Mouse (Mus musculus): ENCODE measurements around the gene Pnkd. TPM values are rescaled to one million over a fixed set of nuclear protein-coding genes. Genes with fewer than 3 reads are reported as not detected.
"Not testable (repeated sequence)": the region's sequence is repeated elsewhere in the genome, so short reads cannot be mapped to it uniquely, and the experiment has no call there.

Pnkd gene
- polyA plus RNA-seq, 1 experiment: 165 TPM

DNA sequence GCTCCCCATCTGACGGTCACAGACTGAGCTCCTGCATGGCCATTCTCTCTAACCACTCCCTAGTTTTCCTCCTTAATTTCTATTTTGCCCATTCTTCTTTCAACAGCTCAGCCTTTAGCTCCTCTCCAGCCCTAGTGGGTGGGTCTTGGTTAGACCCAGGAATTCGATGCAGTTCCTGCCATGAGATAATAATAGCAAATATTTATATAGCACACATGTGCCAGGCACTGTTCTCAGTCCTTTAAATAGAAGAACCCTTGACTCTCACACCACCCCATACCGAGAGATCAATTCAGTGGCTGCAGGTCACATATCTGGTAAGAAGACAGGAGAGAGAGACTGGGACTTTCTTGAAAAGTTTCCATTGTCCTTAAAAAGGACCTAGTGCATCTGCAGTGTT lies 36.7 kb downstream of the Pnkd start:
- 81% methylated on average over 3 of the region's 3 CpGs for WGBS
- H3K27me3 ChIP-seq (replicated peaks; ENCODE audit: control insufficient read depth, insufficient read depth, low read length): no peaks in the 10 kb centered on the region
- TF ChIP-seq POLR2A (IDR thresholded peaks at IDR 0.05; ENCODE audit: low read depth, low read length): no peak
- DNase-seq: no peak
- no peak overlapping the region for H3K4me3 ChIP-seq (ENCODE audit: insufficient read depth, low read depth, low read length)
- no peak overlapping the region for H3K27ac ChIP-seq (ENCODE audit: insufficient read depth, low read depth, low read length)
- H3K4me1 ChIP-seq (ENCODE audit: control insufficient read depth, insufficient read depth, low read length): no peaks in the 10 kb centered on the region
- no peaks in the 10 kb centered on the region for H3K36me3 ChIP-seq (ENCODE audit: control insufficient read depth, insufficient read depth, low read length)

- not testable (repeated sequence) for DNase-seq; H3K4me3 ChIP-seq (ENCODE audit: insufficient read depth, low read depth, low read length); H3K27ac ChIP-seq (ENCODE audit: insufficient read depth, low read depth, low read length); H3K27me3 ChIP-seq (replicated peaks; ENCODE audit: control insufficient read depth, insufficient read depth, low read length); H3K36me3 ChIP-seq (ENCODE audit: control insufficient read depth, insufficient read depth, low read length)
- peaks cover 14% of the 10 kb centered on the region for H3K4me1 ChIP-seq (ENCODE audit: control insufficient read depth, insufficient read depth, low read length)
- 0 out of 2 replicates have a peak, but pooled peaks have one; percentile 8 for TF ChIP-seq CTCF (conservative IDR thresholded peaks at IDR 0.05; ENCODE audit: insufficient read depth, insufficient read length, low read depth, low read length)
- 94% methylated on average over 2 of the region's 2 CpGs for WGBS
These were observed 42.2 kb downstream of the Pnkd start for GRCm38 (mm10) chr1:74326916-74327315.

GRCm38 (mm10) chr1:74329899-74330431 lies 45.2 kb downstream of the Pnkd start:
- 57% methylated on average over 7 of the region's 7 CpGs for WGBS
- Histone ChIP-seq H3K27ac (ENCODE audit: insufficient read depth, low read depth, low read length) (no peak overlapping the region), H3K27me3 (replicated peaks; ENCODE audit: control insufficient read depth, insufficient read depth, low read length) (no peaks in the 10 kb centered on the region), H3K36me3 (ENCODE audit: control insufficient read depth, insufficient read depth, low read length) (no peaks in the 10 kb centered on the region), H3K4me1 (ENCODE audit: control insufficient read depth, insufficient read depth, low read length) (peaks cover 18% of the 10 kb centered on the region), H3K4me3 (ENCODE audit: insufficient read depth, low read depth, low read length) (no peak overlapping the region)
- TF ChIP-seq POLR2A (IDR thresholded peaks at IDR 0.05; ENCODE audit: low read depth, low read length): no peak
- no peak for TF ChIP-seq CTCF (conservative IDR thresholded peaks at IDR 0.05; ENCODE audit: insufficient read depth, insufficient read length, low read depth, low read length)
- DNase-seq: peak; percentile 59

DNA sequence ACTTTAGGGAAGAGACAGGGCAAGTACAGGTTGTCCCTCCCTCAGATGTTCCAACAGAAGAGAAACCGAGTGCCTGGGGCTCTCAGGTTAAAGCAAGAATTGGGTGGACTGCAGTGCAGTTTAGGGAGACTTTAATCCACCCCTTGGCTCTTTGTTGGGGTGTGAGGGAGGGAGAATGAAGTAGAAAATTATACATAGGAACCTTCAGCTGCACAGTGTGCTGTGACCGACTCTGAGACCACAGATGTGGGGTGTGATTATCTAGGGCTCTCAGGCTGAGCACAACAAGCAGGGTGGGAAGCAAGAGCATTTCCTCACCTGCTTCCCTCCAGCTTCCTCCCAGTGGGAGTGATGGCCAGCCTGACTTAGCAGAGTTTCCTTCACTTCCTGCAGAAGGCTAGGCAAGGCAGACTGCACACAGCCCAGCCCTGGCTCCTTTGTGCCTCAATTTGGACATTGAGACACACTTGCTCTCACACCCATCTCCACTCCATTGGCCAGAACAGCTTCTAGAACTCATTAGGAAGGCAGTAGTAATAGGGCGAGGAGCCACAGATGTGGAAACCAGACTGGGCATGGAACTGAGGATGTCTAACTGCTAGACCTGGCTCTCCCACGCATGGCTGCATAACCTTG lies 46.4 kb downstream of the Pnkd start:
- no peaks in the 10 kb centered on the region for H3K36me3 ChIP-seq (ENCODE audit: control insufficient read depth, insufficient read depth, low read length)
- TF ChIP-seq POLR2A (IDR thresholded peaks at IDR 0.05; ENCODE audit: low read depth, low read length) (no peak), CTCF (conservative IDR thresholded peaks at IDR 0.05; ENCODE audit: insufficient read depth, insufficient read length, low read depth, low read length) (no peak)
- no peaks in the 10 kb centered on the region for H3K27me3 ChIP-seq (replicated peaks; ENCODE audit: control insufficient read depth, insufficient read depth, low read length)
- H3K4me3 ChIP-seq (ENCODE audit: insufficient read depth, low read depth, low read length): no peak overlapping the region
- 32% methylated on average over 4 of the region's 4 CpGs for whole genome bisulfite sequencing
- H3K27ac ChIP-seq (ENCODE audit: insufficient read depth, low read depth, low read length): peak overlapping the region; percentile 17; the same call in 1 of the 2 replicates
- H3K4me1 ChIP-seq (ENCODE audit: control insufficient read depth, insufficient read depth, low read length): peaks cover 27% of the 10 kb centered on the region
- DNase-seq: peak; percentile 36

DNA sequence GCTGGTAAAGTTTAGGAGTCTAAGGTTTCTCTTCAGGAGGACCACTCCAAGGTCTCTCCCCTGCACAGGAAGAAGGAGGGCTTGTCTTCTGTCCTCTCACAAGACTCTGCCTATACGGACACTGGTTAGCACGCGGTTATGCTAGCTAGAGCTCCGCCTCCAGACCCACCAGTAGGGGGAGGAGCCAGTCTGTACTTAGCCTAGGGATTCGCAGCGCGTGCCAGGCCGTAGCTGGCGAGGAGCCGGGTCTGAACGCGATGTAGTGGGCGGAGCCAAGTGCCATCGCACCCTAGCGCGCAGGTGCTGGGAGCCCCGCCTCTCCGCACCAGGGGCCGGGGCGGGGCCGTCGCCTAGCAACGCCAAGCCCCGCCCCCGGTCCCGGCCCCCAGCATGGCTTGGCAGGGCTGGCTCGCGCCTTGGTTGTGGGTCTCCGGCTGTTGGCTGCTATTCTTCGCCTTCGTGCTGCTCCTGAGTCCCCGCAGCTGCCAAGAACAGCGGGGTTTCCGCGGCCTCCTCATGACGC lies 47.6 kb downstream of the Pnkd start:
- Histone ChIP-seq H3K27me3 (replicated peaks; ENCODE audit: control insufficient read depth, insufficient read depth, low read length) (no peaks in the 10 kb centered on the region), H3K4me1 (ENCODE audit: control insufficient read depth, insufficient read depth, low read length) (peaks cover 27% of the 10 kb centered on the region), H3K4me3 (ENCODE audit: insufficient read depth, low read depth, low read length) (peak overlapping the region; percentile 50), H3K36me3 (ENCODE audit: control insufficient read depth, insufficient read depth, low read length) (no peaks in the 10 kb centered on the region), H3K27ac (ENCODE audit: insufficient read depth, low read depth, low read length) (peak overlapping the region; percentile 5; the same call in 1 of the 2 replicates)
- TF ChIP-seq CTCF (conservative IDR thresholded peaks at IDR 0.05; ENCODE audit: insufficient read depth, insufficient read length, low read depth, low read length): peak; percentile 54
- peak; percentile 20 for TF ChIP-seq POLR2A (IDR thresholded peaks at IDR 0.05; ENCODE audit: low read depth, low read length)
- WGBS: under 1% methylated on average over 36 of the region's 36 CpGs
- peak; percentile 99 for DNase-seq

DNA sequence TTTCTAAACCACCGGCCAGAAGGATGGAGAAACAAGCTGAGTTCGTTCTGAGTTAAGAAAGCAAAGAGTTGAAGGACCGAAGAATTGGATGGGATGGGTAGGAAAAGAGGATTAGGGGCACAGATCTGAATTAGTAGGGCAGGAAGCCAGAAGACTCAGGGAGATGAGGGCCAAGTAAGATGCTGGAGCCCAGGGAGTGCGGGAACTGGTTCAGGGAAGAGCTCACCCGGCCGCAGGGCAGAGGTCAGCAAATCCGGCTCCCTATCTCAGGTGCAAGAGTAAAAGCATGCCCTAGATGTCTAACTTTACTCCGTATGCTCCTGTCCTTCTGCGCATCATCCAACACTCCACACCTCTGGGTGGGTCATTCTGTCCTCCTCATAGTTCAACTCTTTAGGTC lies 48.2 kb downstream of the Pnkd start:
- peak overlapping the region; percentile 5; the same call in 1 of the 2 replicates for H3K27ac ChIP-seq (ENCODE audit: insufficient read depth, low read depth, low read length)
- H3K4me1 ChIP-seq (ENCODE audit: control insufficient read depth, insufficient read depth, low read length): peaks cover 27% of the 10 kb centered on the region
- WGBS: 13% methylated on average over 9 of the region's 9 CpGs
- peak overlapping the region; percentile 50 for H3K4me3 ChIP-seq (ENCODE audit: insufficient read depth, low read depth, low read length)
- no peaks in the 10 kb centered on the region for H3K27me3 ChIP-seq (replicated peaks; ENCODE audit: control insufficient read depth, insufficient read depth, low read length)
- DNase-seq: peak; percentile 57
- no peaks in the 10 kb centered on the region for H3K36me3 ChIP-seq (ENCODE audit: control insufficient read depth, insufficient read depth, low read length)
- TF ChIP-seq POLR2A (IDR thresholded peaks at IDR 0.05; ENCODE audit: low read depth, low read length) (no peak), CTCF (conservative IDR thresholded peaks at IDR 0.05; ENCODE audit: insufficient read depth, insufficient read length, low read depth, low read length) (no peak)

- Histone ChIP-seq H3K27ac (ENCODE audit: insufficient read depth, low read depth, low read length) (no peak overlapping the region), H3K4me3 (ENCODE audit: insufficient read depth, low read depth, low read length) (no peak overlapping the region)
- TF ChIP-seq POLR2A (IDR thresholded peaks at IDR 0.05; ENCODE audit: low read depth, low read length): no peak
- no peak for TF ChIP-seq CTCF (conservative IDR thresholded peaks at IDR 0.05; ENCODE audit: insufficient read depth, insufficient read length, low read depth, low read length)
These were observed 49.9 kb downstream of the Pnkd start for GRCm38 (mm10) chr1:74334607-74335006.

More at GRCm38 (mm10) chr1:74334607-74335006, 49.9 kb downstream of the Pnkd start:
- Histone ChIP-seq H3K36me3 (ENCODE audit: control insufficient read depth, insufficient read depth, low read length) (no peaks in the 10 kb centered on the region), H3K27me3 (replicated peaks; ENCODE audit: control insufficient read depth, insufficient read depth, low read length) (no peaks in the 10 kb centered on the region), H3K4me1 (ENCODE audit: control insufficient read depth, insufficient read depth, low read length) (peaks cover 27% of the 10 kb centered on the region)
- no peak for DNase-seq
- 44% methylated on average over 3 of the region's 3 CpGs for WGBS
